Mouse (Mus musculus) kidney, postnatal 25 days (tissue): ENCODE data around the gene Myl7.
"Not testable (repeated sequence)": the region's sequence is repeated elsewhere in the genome, so short reads cannot be mapped to it uniquely, and the experiment has no call there.

Source experiments
- DNase-seq, 2 experiments: peaks; one replicate each; pipeline ENCODE4 v3.0.0; 2021; ENCODE audit warnings: mixed read lengths in 2 of 2

Gene Myl7

GRCm38 (mm10) chr11:5902390-5902789 lies 3.8 kb upstream of the Myl7 start:
- DNase-seq: no peak

DNA sequence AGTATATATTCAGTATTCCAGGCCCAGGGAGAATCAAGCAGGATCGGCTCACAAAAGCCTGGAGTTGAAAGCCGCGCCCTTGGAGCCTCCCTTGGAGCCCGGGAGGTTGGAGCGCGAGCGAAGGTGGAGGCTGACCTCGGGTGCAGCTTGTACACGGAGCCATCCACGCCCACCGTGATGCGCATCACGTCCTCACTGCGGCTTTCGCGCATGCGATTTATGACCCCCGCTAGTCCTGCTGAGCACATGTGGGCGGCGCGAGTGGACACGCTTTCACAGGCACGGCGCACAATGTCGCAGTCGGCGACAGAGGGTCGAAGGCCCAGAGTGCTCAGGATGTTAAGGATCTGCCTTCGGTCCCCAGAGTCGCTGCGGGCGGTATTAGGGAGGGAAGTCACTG lies 3.4 kb upstream of the Myl7 start:
- DNase-seq: peak; percentile 38 to 68

GRCm38 (mm10) chr11:5901320-5901719 lies 2.7 kb upstream of the Myl7 start:
- no peak for DNase-seq

GRCm38 (mm10) chr11:5899286-5899685 lies 704 bp upstream of the Myl7 start:
- no peak for DNase-seq

DNA sequence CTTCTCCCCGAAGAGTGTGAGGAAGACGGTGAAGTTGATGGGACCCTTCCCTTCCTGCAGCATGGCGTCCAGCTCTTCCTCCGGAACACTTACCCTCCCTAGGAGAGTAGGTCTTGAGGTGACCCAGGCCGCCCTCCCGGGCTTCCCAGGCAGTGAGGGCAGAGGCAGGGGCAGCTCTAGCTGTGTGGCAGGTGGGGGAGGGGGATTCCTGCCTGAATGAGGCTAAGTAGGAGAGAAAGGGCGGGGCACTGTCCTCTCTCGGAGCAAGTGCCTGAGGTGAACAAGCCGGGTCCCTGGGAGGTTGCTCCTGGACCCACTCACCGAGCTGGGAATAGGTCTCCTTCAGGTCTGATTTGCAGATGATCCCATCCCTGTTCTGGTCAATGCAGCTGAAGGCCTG lies 743 bp downstream of the Myl7 start:
- no peak for DNase-seq

- peak in 1 of 2 experiments; percentile 40 for DNase-seq
Measured at GRCm38 (mm10) chr11:5897230-5897629, 1.4 kb downstream of the Myl7 start.

GRCm38 (mm10) chr11:5893807-5894206 lies 4.8 kb downstream of the Myl7 start:
- no peak for DNase-seq

DNA sequence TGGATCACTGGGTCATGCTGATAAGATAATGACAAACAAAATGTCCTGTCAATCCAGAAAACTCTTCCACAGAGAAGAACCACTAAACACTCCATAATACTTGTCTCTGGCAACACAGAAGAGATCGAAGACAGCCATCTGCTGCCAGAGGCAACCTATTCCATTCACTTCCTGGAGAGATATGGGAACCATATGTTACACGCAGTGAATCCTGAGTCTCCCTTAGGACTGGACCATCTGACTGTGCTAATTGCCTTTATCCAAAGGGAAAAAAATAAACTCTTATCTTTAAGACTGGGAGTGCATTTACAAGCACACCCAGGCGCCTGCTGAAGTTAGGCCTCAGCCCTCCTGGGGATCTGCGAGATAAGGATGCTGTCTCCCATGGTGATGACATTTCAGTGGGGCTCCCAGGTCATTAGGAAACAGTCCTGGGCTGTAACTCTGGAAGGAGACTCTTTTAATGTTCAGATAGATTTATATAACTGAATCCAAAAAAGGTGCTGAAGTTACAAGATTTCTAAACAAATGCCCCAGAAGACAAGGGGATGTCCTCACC lies 5.7 kb downstream of the Myl7 start:
- no peak for DNase-seq

DNA sequence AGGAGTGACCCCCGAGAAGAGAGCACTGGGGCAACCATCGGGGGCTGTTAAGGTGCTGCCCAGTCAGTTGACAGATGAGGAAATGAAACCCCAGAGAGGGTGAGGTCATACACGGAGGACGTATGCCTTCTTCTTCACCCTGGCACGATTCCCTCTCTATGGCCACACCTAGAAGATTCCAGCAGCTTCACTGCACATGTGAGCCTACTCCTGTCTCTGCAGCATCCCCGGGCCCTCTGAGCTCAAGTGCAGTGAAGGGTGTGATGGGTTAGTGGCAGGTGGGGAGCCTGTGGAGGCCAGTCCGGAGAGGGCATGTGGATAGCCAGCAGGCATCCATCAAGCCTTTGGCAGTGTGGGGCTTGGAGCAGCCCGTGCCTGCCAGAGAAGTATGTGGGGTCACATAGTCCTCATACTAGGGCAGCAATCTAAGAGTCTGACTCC lies 6.4 kb downstream of the Myl7 start:
- DNase-seq: peak; percentile 26 to 57

GRCm38 (mm10) chr11:5888563-5888962 lies 10.0 kb downstream of the Myl7 start:
- DNase-seq: not testable (repeated sequence)

GRCm38 (mm10) chr11:5887250-5887649 lies 11.3 kb downstream of the Myl7 start:
- no peak for DNase-seq

- peak; percentile 73 to 79 for DNase-seq
Measured at GRCm38 (mm10) chr11:5886187-5886586, 12.4 kb downstream of the Myl7 start.

GRCm38 (mm10) chr11:5882518-5882917 lies 16.1 kb downstream of the Myl7 start:
- no peak for DNase-seq

DNA sequence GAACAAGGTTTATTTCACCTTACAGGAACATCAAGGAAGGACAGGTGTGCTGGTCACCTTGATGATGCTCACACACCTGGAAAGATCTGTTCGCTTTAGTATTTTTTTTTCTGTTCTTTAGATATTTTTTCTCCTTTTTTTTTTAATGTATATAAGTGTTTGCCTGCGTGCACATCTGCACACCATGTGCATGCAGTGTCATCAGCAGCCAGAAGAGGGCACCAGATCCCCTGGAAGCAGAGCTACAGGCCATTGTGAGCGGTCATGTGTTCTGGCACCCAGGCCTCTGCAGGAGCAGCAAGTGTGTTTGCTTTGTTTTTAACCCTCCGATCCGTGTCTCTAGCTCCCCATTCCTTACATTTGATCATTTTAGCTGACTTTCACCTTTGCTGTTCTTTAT lies 18.7 kb downstream of the Myl7 start:
- DNase-seq: peak; percentile 65 to 73

DNA sequence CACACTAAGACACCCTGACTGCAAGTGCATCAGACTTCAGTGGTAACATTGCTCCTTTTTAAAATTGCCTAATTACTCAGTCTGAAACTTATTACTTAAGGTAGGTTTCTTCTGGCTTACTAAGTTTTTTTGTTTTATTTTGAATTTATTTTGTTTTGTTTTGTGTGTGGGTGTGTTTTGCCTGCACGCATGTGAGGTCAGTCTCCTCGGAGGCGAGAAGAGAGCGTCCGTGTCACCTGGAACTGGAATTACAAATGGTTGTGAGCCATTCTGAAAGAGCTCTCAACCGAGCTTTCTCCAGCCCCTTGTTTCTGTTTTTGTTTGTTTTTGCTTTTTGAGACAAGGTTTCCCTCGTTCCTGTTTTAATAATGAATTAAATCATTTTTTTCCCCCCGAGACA lies 19.9 kb downstream of the Myl7 start:
- DNase-seq: no peak

DNA sequence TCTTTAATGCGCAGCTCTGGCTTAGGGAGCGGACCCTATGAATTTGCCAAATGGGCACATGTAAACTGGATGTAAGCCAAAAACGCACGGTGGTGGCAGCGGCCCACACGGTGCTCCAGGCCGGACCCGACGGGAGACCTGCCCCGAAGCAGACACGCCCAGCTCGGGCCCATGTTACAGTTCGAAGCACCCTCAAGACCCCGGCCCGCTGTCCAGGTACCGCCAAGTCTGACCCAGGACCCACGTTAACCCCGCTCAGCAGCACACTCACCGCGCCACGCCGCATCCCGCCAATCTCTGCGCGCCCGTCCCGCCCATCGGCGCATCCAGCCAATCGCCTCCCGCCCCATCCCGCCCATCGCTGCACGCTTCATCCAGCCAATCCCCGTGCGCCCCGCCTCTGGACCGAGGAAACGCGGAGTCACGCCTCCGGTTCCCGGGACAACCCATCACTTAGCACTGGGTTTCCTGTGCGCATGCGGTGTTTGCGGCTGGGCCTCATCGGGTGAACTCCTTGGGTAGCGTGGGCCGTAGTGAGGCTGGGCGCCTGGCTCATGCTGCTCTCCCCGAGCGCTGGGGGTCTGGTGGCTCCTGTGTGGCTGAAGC lies 20.6 kb downstream of the Myl7 start, which contains the start of gene Pold2:
TSS of gene Pold2 (minus strand) at position 372 of the 606 bp plus-strand sequence.
- peak; percentile 99 to 100 for DNase-seq

DNA sequence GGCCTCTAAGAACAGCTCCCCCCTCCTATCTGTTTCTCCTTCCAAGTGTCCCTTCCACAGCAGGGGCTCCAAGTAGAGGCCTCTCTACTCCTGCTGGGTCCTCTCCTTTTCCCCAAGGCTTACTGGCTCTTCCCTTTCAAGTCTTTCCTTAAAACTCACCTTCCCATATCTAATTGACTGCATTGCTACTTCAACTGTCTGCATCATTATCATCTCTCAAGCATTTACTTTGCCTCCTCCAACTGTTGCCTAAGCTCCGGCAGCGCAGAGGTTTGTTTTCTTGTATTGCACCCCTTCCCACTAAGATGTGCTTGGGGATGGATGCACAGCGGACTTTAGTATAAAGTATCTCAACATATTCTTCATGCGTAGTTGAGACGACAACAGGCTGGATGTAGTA lies 21.2 kb downstream of the Myl7 start:
- no peak for DNase-seq

DNA sequence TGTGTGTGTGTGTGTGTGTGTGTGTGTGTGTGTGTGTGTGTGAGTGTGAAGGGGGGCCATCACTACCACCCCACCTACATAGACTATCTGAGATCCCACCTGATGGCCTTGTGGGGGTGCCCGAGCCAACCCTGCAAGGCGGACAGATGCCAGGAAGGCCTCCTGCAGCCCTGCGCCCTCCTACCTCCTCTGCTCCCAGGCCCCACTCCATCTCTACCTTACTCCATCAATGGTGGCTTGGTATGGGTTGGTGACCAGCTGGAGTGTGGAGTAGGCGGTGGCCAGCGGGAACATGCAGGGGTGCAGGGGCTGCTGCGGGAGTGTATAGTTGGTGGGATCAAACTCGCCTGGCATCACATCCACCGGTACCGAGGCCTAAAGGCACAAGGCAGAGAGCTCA lies 25.4 kb downstream of the Myl7 start:
- DNase-seq: peak in 1 of 2 experiments; percentile 33

DNA sequence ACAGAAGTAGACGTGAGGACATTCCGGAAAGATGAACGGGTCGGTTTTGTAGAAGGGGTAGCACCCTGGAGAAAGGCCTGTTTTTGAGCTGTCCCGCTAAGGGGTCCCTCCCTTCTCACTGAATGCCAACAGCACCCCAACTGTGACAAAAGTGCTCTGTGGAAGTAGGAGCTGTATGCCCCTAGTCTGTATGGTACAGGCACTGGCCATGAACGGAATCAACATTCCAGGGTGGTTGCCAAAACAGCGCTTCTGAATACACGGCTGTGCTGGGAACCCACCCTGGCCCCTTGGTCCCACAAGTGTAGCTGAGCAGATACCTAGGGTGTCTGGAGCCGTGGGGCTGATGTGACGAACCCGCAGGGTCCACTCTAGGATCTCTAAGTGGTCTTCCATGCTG lies 25.9 kb downstream of the Myl7 start:
- DNase-seq: peak in 1 of 2 experiments; percentile 37

- peak in 1 of 2 experiments; percentile 40 for DNase-seq
Measured at GRCm38 (mm10) chr11:5870069-5870468, 28.5 kb downstream of the Myl7 start.

- DNase-seq: peak in 1 of 2 experiments; percentile 33
Measured at GRCm38 (mm10) chr11:5869331-5869730, 29.3 kb downstream of the Myl7 start.

DNA sequence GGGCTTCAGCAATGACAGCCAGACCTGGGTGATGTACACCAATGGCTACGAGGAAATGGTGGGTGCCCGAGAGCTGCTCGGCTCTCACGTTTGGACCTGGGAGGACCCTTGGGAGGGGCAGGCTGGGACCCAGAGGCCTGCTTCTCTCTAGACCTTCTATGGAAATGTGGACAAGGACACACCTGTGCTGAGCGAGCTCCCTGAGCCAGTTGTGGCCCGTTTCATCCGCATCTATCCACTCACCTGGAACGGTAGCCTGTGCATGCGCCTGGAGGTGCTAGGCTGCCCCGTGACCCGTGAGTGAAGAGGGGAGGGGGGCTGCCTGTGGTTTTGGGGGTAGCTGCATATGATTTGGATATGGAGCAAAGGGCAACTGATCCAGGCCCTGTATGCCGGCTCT lies 30.3 kb downstream of the Myl7 start:
- peak; percentile 61 to 77 for DNase-seq

GRCm38 (mm10) chr11:5867196-5867595 lies 31.4 kb downstream of the Myl7 start:
- DNase-seq: peak in 1 of 2 experiments; percentile 31

- DNase-seq: peak; percentile 71 to 87
Measured at GRCm38 (mm10) chr11:5862394-5863105, 36.0 kb downstream of the Myl7 start.
